Mouse (Mus musculus): ENCODE measurements around the gene Msi2.

DNA sequence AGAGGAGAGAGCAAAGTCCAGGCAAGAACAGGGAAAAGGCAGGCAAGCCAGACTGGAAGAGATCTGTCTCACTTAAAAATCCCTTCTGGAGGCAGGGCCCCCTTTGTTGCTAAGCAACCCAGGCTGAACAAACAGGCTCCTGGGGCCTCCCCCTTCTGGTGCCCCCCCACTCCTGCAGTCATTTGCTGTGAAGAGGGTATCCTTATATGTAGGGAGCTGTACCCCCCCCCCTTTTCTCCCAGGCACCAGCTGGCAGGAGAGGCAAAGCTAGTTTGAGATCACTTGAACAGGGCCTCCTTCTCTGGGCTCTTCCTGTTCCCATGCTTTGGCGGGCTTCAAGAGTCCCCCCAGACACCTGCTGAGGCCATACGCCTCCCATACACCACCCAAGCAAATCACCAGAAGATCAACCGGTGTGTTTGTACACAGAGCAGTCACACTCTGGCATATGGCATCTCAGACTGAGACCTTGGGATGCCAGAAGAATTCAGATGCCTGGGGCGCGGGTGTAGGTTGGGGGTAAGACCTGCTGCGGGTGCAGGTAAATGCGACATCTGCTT lies 236.6 kb downstream of the Msi2 start:
- TF ChIP-seq CTCF (IDR thresholded peaks at IDR 0.05; ENCODE audit: control insufficient read depth, insufficient read depth, low read length): no peak
- TF ChIP-seq POLR2A (IDR thresholded peaks at IDR 0.05; ENCODE audit: borderline replicate concordance, control insufficient read depth, low read depth, low read length): no peak
